Mouse (Mus musculus) spleen, adult 18-20 months (tissue): Measurements from ENCODE around the gene Rhoj.
A peak's percentile ranks its signal among the peaks of the same experiment; 100 is the strongest.

Source experiments
- DNase-seq, 2 experiments: peaks; one replicate each; pipeline ENCODE4 v3.0.0; 2022; ENCODE audit warnings: mixed read lengths in 2 of 2

Rhoj gene

GRCm38 (mm10) chr12:75351846-75352245 is 43.7 kb downstream of the Rhoj start:
- no peak for DNase-seq

DNA sequence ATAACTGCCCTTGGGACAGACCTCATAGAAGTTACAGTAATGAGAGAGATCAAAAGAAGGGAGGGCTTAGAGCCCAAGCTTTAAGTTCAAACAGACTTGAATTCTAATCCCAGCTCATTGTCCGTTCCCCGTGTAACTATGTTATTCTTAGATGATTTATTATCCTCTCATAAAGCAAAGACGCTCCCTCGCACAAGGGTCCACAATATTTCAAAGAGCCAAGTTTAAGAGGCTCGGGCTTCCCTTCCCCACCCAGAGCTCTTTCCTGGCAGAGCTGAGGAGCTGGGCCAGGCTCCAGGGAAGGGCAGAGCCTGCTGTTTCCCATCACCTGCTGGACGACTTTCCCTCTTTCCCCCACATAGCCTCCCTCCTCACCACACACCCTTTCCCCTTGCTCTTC is 44.3 kb downstream of the Rhoj start:
- no peak for DNase-seq

DNA sequence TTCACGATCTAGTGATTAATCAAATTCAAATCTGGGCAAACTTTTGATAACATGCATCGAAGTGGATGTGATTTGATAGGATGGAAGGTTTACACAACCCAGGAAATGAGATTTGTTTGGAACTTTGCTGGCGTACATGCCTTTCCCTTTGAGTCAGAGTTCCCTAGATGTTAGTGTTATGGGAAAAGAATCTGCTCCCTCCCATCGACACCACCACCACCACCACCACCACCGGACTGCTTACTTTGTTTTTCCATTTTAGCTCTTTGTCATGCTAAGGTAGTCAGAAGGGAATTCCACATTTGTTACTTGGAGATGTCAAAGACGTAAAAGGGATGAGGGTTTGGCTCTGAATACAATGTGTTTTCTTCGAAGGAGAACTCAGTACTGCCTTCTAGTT is 46.2 kb downstream of the Rhoj start:
- no peak for DNase-seq

DNA sequence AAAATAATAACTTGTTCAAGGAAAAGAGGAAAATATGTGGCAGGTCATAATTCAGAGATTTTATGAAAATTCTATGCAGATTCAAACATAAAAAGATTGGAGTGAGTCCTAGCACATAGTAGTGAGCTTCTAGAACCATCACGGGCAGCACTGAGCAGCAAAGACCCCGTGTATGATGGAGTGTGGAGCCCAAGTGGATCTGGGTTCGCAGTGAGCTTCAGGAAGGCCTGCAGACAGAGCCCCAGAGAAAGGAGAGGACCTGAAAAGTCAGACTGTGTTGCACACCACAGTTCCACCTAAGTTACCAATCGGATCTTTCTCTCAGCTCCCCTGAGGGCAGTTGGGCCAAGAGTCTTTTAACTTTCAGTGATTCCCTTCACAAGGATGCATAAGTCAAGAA is 49.7 kb downstream of the Rhoj start:
- DNase-seq: no peak

- no peak for DNase-seq
These were observed 50.6 kb downstream of the Rhoj start for GRCm38 (mm10) chr12:75358714-75359113.

DNA sequence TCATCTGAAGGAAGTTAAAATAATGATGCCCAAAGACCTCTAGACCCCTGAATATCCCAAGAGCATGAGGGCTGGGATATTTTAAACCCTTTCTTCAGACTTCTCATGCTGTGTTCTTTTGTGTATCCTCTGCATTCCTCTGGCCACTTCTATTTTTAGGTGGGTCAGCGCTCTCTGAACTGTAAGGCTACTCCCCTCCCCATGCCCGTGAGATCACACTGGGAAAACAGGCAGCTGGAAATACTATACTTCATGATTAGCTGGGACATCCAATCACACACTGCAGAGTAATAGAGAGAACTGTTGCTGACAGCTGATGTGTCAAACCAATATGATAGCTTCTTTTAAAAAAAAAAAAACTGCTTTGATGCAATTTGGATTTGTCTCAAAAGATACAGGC is 51.4 kb downstream of the Rhoj start:
- DNase-seq: no peak

DNA sequence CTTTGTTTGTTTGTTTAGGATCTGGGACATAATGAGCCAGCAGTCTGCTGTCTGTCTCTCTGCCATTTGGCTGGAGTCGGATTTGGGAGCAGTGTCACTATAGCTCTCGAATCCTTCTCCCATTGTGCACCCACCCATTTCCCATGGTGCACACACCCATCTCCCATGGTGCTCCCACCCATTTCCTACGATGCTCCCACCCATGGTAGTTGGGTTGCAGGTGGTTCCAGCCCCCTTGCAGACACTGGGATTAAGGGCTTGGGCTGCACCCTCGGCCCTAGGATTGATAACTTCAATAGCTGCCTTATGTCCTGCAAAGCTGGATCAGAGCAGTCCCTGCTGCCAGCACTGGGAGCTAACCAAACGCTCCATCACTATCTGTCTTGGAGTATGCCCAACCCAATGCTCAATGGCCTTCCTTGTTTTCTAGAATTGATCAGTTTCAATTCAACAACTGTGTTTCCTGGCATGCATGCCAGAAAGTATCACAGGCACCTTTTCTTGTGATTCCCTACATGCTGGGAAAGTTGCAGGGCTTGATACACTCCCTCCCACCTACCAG is 51.9 kb downstream of the Rhoj start:
- DNase-seq: no peak

- no peak for DNase-seq
These were observed 54.3 kb downstream of the Rhoj start for GRCm38 (mm10) chr12:75362456-75362855.

GRCm38 (mm10) chr12:75364416-75364815 is 56.3 kb downstream of the Rhoj start:
- DNase-seq: no peak

GRCm38 (mm10) chr12:75365621-75366124 is 57.6 kb downstream of the Rhoj start:
- DNase-seq: no peak

DNA sequence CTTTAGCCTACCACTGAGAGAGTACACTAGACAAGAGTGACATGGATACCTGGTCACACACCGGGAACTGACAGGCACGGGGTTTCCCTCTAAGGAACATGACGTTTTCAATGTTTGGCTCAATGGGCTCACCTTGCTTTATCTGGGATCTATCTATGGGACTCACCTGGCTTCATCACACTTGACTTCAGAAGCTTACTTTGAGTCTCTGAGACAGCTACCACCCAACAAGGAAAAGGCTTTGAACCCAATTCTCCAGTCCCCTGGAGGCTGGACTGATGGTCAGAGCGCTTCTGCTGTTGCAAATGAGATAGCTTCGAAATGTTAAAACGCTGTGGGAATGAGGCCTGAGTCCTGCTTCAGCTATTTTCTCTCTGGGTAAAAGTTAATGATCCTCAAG is 59.2 kb downstream of the Rhoj start:
- DNase-seq: no peak

GRCm38 (mm10) chr12:75368527-75368926 is 60.4 kb downstream of the Rhoj start:
- no peak for DNase-seq

- DNase-seq: no peak
These were observed 61.3 kb downstream of the Rhoj start for GRCm38 (mm10) chr12:75369418-75369851.

- no peak for DNase-seq
These were observed 66.3 kb downstream of the Rhoj start for GRCm38 (mm10) chr12:75374437-75374836.

DNA sequence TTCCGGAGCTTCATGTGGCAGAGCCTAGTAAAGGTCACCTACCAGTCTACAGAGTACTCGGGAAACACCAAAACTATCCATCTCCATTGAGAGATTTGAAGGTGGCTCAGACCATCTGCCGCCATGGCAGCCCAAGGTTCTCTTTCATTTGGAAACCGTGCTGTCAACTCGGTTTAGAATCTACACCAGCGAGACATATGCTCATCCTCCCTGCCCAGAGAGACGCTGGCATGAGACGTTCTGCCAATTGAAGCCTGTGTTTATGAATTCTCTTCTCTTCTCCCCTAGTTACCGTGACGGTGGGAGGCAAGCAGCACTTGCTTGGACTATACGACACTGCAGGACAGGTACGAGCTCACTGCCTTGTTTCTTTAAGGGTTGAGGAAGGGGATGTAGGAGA is 66.9 kb downstream of the Rhoj start:
- DNase-seq: no peak

DNA sequence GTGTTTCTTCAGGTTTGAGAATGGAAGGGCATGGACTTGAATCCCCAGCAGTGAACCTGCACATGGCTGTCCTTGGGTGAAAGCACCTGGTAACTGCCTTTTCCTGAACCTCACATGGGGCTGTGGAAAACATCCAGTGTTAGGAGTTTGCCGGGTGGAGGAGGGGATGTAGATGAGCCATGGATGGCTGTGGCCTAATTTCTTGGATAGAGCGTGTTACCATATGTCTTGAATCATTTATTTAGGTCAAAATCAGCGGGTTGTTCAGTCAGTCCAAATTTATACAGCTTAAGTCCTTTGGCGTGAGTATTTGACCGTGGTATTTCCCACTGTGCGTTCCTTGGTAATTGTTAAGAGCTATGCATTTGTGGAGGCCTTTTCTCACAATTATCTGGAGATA is 68.0 kb downstream of the Rhoj start:
- DNase-seq: no peak

DNA sequence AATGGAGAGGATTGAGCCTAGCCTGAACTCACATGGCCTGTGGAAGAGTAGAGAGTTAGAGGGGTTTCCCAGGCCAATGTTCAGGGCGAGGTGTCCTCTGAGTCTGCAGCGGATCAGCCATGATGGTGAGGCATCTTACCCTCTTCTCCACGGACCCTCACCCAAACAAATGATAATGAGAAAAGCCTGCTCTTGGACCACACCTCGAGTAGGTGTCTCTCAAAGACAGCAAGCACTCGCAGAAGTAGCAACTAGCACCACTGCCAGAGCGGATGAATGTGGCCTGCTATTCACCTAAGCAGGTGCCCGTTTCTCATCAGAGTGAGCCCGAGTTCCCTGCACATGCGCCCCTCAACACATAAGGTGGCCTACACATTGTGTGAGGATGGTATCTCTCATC is 78.6 kb downstream of the Rhoj start:
- DNase-seq: no peak

DNA sequence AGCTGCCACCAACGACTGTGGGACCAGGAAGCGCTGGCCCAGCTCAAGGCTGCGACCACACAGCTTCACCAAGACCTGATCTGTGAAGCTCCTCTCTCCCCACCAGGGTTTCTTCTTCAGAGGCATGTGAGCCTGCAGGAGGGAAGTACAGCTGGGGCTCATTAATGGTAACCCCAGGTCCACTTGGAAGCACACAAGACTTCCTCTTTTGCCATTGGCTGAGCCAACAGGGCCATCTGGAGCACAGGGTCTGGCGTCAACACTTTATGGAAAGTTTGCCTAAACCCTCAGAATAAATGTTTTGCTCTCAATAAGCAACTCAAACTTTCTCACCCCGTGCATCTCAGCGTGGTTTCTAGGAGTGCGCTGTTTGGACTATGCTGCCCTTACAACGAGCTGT is 79.0 kb downstream of the Rhoj start:
- no peak for DNase-seq

DNA sequence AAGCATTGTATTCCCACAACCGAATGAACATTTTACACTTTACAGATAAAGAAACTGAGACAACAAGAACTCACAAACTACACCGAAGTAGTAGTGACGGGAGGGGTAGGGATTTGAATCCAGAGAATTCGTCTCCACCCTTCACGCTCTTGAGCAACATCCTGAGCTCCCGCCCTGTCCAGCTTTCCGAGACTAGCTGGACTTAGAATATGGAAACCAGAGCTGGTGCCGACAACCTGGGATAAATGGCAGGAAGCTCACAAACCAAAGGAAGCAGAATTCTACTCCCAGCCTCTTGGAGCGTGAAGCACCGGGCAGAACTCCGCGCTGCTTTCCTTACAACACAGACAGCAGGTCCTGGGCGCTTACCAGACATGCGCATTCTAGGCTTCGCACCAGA is 79.7 kb downstream of the Rhoj start:
- DNase-seq: no peak

DNA sequence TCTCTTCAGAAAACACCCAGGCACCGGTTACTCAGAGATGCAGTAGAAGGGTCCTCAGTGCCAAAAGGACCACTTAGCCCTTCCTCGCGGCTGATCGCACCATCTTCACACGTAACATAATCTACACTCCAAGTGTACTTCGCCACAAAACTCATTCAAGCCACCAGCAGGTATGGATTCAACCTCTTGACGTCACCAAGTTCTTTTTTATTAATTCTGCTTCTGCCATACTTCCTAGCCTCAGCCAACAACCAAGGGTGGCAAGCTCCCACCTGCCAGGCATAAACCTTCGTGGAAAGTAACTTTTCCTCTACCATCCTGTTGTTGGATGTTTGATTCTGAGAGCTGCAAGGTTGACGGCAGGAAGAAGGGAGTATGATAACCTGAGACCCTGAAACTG is 80.4 kb downstream of the Rhoj start:
- DNase-seq: no peak

- peak in 1 of 2 experiments; percentile 11 for DNase-seq
These were observed 81.4 kb downstream of the Rhoj start for GRCm38 (mm10) chr12:75389308-75390135.

GRCm38 (mm10) chr12:75391526-75391925 is 83.4 kb downstream of the Rhoj start:
- DNase-seq: no peak

DNA sequence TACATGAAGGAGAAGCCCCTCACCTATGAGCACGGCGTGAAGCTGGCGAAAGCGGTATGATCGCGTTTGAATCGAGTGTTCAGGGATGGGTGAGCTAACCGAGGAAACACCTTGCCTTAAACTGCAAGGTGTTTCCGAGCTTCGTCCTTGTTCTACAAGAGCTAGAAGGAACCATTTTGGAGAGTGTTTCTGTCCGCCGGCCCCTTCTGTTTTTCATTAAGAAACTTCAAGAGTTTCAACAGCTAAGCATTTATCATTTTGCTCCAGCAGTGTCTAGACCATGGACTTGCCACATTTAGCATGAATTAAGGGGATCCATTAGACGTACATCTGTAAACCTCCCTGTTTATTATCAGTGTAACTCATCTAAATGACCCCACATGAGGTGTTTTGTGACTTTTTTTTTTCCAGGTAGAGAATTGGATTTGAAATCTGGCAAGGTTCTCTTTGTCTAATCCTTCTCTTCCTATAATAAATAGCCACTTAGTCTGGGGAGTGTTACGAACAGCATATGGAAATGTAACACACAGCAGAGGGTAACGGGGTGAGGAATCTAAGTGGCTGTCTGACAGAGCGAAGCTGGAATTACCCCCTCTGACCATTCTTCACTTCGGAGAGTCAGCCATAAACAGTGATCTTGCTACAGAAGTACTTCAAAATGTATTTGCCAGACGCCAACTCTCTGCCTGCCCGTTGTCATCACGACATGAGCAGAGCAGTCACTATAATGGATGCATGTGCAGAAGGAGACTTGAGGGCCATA is 86.1 kb downstream of the Rhoj start:
- DNase-seq: no peak

DNA sequence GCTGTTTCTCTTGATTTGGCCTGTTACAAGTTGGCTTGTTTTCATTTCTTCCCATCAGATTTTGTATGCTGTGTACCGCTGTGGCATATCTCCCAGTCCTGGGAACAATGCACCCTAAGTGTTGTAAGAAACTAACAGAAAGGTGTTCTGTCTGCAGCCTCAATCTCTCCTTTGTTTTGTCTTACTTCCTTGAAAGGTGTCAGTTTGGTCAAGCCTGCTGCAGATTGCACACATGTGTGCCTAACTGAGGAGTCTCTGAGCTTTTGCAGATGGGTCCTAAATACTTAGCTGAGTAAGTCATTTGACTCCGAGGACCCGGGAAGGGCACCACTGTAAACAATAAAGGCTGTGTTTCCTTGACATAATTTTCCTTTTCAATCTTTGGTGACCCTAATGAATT is 88.5 kb downstream of the Rhoj start:
- DNase-seq: no peak
